Comparison of ENCODE assay signal across 8 mouse cellular contexts in the genomic region with DNA sequence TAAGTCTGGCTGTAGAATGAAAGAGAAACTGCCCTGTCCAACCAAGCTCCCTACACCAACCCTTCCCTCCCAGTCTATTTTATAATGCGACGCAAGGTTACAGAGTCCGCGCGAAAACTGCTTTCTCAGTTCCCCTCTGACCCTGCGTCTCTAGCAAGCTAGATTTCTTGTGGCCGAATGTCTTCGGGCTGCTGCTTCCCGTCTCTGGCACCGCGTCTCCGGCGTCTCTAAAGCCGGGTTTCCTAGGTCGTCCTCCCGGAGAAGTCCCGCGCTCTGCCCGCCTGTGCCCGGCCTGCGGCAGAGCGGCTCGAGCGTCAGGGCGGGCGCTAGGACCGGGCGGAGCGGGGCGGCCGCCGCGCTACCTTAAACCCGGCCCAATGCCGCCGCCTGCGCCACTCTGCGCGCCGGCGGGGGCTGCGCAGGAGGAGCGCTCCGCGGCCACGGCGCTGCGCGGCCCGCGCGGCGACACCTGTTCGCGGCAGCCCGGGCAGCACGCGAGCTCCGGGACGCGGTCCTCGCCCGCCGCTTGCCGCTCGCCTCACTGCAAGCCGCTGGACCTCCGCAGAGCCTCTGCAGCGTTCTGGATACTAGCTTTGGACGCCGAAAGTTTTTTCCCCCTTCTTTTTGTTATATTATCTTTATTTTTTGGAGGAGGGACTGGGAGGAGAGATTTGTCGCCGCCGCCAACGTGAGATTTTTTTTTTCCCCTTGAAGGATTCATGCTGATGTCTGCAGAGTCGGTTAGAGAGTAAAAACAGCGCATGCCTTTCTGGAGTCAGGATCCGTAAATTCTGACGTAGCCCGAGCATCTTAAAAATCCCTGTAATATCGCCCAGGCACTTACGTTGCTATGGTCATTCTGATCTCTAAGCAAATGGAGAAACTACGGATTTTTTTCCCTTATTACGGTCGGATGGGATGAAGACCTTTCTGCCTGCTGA. TPM values are rescaled to one million over a fixed set of nuclear protein-coding genes. Genes with fewer than 3 reads are reported as not detected.
DNase-seq lines count a peak whose midpoint lies in the region; ATAC-seq lines count a peak whose summit lies in the region.

No protein-coding gene starts in this region.

- under 1% methylated on average over 78 of the region's 85 CpGs for WGBS in macrophage (ENCODE audit: missing documents)

- peak; percentile 87 to 94 for DNase-seq in adrenal gland, adult (ENCODE audit: inconsistent age in 2 of 2, low spot score in 1 of 2)
- DNase-seq in cerebellum, postnatal 36 days = peak; percentile 86 to 89
- DNase-seq in gastrocnemius, postnatal 14 days = peak; percentile 58
- DNase-seq in induced T-regulatory cell, adult 2 months (ENCODE audit: low read depth) = peak; percentile 67
- DNase-seq in left cerebral cortex, adult 8-10 months (ENCODE audit: low spot score in 2 of 2) = peak; percentile 61 to 67
- peak; percentile 86 for DNase-seq in right cerebral cortex, adult 18-20 months

- no peaks in the 10 kb centered on the region for H3K79me2 ChIP-seq in macrophage (ENCODE audit: inconsistent target)

- no peak overlapping the region for H3K27ac ChIP-seq in macrophage

- peak overlapping the region; percentile 10; the same call in 1 of the 2 replicates for H3K4me3 ChIP-seq in macrophage (ENCODE audit: inconsistent target)

- no peak for ATAC-seq in erythroid progenitor cell, adult 5-6 weeks (replicated peaks; ENCODE audit: low FRiP score, poor library complexity, severe bottlenecking)

- intact Hi-C loops in gastrocnemius, postnatal 14 days (cut with DNase I; ENCODE audit: low total_unique reads) = no loop called here

- no peaks in the 10 kb centered on the region for H3K36me3 ChIP-seq in macrophage (ENCODE audit: inconsistent target)

RNA-seq across cellular contexts. Expression of gene Fgf9, which starts 1.8 kb away (rescaled TPM):
- 1 to 10 TPM in 1 of 2 experiments, under 1 TPM in 1; 0.64 to 1.0 TPM for total RNA-seq in gastrocnemius, postnatal 14 days (2021)
- 10 to 100 TPM; 21.8 to 25.9 (median 23.7) TPM for total RNA-seq in left cerebral cortex, adult 8-10 months (2022)
- total RNA-seq in macrophage (2018; cell fraction: chromatin; rRNA removed) = under 1 TPM in 4 of 26 experiments, not detected in 22; 0.33 to 0.80 (median 0.43) TPM
- total RNA-seq in macrophage (2018; cell fraction: cytosol; rRNA removed) = under 1 TPM in 13 of 26 experiments, not detected in 13; 0.03 to 0.45 (median 0.10) TPM
- total RNA-seq in macrophage (2018; cell fraction: nucleus; rRNA removed) = under 1 TPM in 7 of 26 experiments, not detected in 19; 0.11 to 0.60 (median 0.42) TPM
- polyA plus RNA-seq in macrophage (2018) = 0.07 to 0.15 TPM in 2 of 3 replicates, not detected in the other
- not detected in 2 replicates for total RNA-seq in erythroid progenitor cell, adult 5-6 weeks (2015; ENCODE audit: low replicate concordance)
- not detected in 2 replicates for total RNA-seq in erythroid progenitor cell, adult 5-6 weeks (2017; ENCODE audit: low replicate concordance)

Comparison
In these comparisons a context has a peak if more than half of its experiments do, and no peak if none do; other contexts are left out.
1. RNA of gene Fgf9, which starts 1.8 kb away (total RNA-seq): 21.8 to 25.9 TPM in left cerebral cortex, adult 8-10 months; 0.64 to 1.0 TPM in gastrocnemius, postnatal 14 days and not detected in erythroid progenitor cell, adult 5-6 weeks; every median in the first group is over 10 times any median in the second.
2. Peak in every context shown above with its lines, with median percentiles within 50 percentile points of each other: DNase-seq.